Mouse (Mus musculus): ENCODE measurements around the gene Vps29.

Vps29 gene

GRCm38 (mm10) chr5:122336554-122337294 is 17.4 kb upstream of the Vps29 start:
- no peak for DNase-seq (ENCODE audit: low spot score)

- no peak for DNase-seq (ENCODE audit: low spot score)
Observed at GRCm38 (mm10) chr5:122342874-122343273, 11.3 kb upstream of the Vps29 start.

GRCm38 (mm10) chr5:122343768-122344167 is 10.4 kb upstream of the Vps29 start:
- no peak for DNase-seq (ENCODE audit: low spot score)

- DNase-seq (ENCODE audit: low spot score): peak; percentile 66
Observed at GRCm38 (mm10) chr5:122344260-122344659, 9.9 kb upstream of the Vps29 start.

GRCm38 (mm10) chr5:122345777-122346176 is 8.4 kb upstream of the Vps29 start:
- DNase-seq (ENCODE audit: low spot score): no peak

- DNase-seq (ENCODE audit: low spot score): no peak
Observed at GRCm38 (mm10) chr5:122354492-122355067, 411 bp downstream of the Vps29 start.

GRCm38 (mm10) chr5:122371591-122372191 is 17.5 kb downstream of the Vps29 start, which contains the start of gene Gpn3:
Gpn3 (plus strand) TSS chr5:122371876.
- no peak for DNase-seq (ENCODE audit: low spot score)

- peak; percentile 100 for DNase-seq (ENCODE audit: low spot score)
Observed at GRCm38 (mm10) chr5:122372192-122372769, 18.1 kb downstream of the Vps29 start, which contains the start of gene Fam216a. Fam216a (minus strand) TSS chr5:122372364.

- DNase-seq (ENCODE audit: low spot score): no peak
Observed at GRCm38 (mm10) chr5:122372878-122373277, 18.7 kb downstream of the Vps29 start.

GRCm38 (mm10) chr5:122377101-122377833 is 23.1 kb downstream of the Vps29 start:
- no peak for DNase-seq (ENCODE audit: low spot score)

GRCm38 (mm10) chr5:122378171-122378570 is 24.0 kb downstream of the Vps29 start:
- no peak for DNase-seq (ENCODE audit: low spot score)

GRCm38 (mm10) chr5:122379374-122380155 is 25.4 kb downstream of the Vps29 start:
- DNase-seq (ENCODE audit: low spot score): peak; percentile 40

GRCm38 (mm10) chr5:122390006-122390405 is 35.8 kb downstream of the Vps29 start:
- DNase-seq (ENCODE audit: low spot score): no peak

- DNase-seq (ENCODE audit: low spot score): no peak
Observed at GRCm38 (mm10) chr5:122390671-122391070, 36.5 kb downstream of the Vps29 start.

- no peak for DNase-seq (ENCODE audit: low spot score)
Observed at GRCm38 (mm10) chr5:122391178-122391785, 37.1 kb downstream of the Vps29 start.

GRCm38 (mm10) chr5:122391786-122392180 is 37.6 kb downstream of the Vps29 start, which contains the start of gene Arpc3:
Arpc3 (plus strand) TSS chr5:122391878.
- peak; percentile 86 for DNase-seq (ENCODE audit: low spot score)

GRCm38 (mm10) chr5:122392227-122393004 is 38.2 kb downstream of the Vps29 start:
- DNase-seq (ENCODE audit: low spot score): peak; percentile 21

GRCm38 (mm10) chr5:122393887-122394286 is 39.7 kb downstream of the Vps29 start:
- peak; percentile 23 for DNase-seq (ENCODE audit: low spot score)

GRCm38 (mm10) chr5:122396791-122397190 is 42.6 kb downstream of the Vps29 start:
- no peak for DNase-seq (ENCODE audit: low spot score)

GRCm38 (mm10) chr5:122397495-122397894 is 43.3 kb downstream of the Vps29 start:
- DNase-seq (ENCODE audit: low spot score): no peak

Data from yolk sac, embryonic 10.5 days (tissue).